Mouse (Mus musculus) T-cell, adult 2 months (primary cell): ENCODE measurements around the gene Lrrn3.

ENCODE experiments used
- DNase-seq: peaks from one replicate; pipeline ENCODE4 v3.0.0; 2022; ENCODE audit warnings: low spot score

Lrrn3 gene

GRCm38 (mm10) chr12:41428806-41429205, 57.4 kb downstream of the Lrrn3 start:
- no peak for DNase-seq

GRCm38 (mm10) chr12:41427464-41427863, 58.8 kb downstream of the Lrrn3 start:
- no peak for DNase-seq

- no peak for DNase-seq
These were observed 61.0 kb downstream of the Lrrn3 start for GRCm38 (mm10) chr12:41425101-41425679.

GRCm38 (mm10) chr12:41417961-41418360, 68.3 kb downstream of the Lrrn3 start:
- no peak for DNase-seq

- no peak for DNase-seq
These were observed 69.1 kb downstream of the Lrrn3 start for GRCm38 (mm10) chr12:41417099-41417498.

GRCm38 (mm10) chr12:41416635-41417034, 69.6 kb downstream of the Lrrn3 start:
- no peak for DNase-seq

- DNase-seq: no peak
These were observed 76.8 kb downstream of the Lrrn3 start for GRCm38 (mm10) chr12:41409431-41409830.

- DNase-seq: no peak
These were observed 84.3 kb downstream of the Lrrn3 start for GRCm38 (mm10) chr12:41401923-41402322.
